Mouse (Mus musculus): ENCODE measurements around the gene Itgav.
A peak's percentile ranks its signal among the peaks of the same experiment; 100 is the strongest.

Gene Itgav

GRCm38 (mm10) chr2:83812483-83813272 is 88.5 kb downstream of the Itgav start, which contains the start of gene Fam171b:
Gene Fam171b, plus strand, starts transcription at chr2:83812636.
- DNase-seq (ENCODE audit: extremely low read depth, insufficient read length, low spot score), result peak; percentile 91

GRCm38 (mm10) chr2:83813273-83813892 is 89.2 kb downstream of the Itgav start:
- DNase-seq (ENCODE audit: extremely low read depth, insufficient read length, low spot score), result peak; percentile 24

DNA sequence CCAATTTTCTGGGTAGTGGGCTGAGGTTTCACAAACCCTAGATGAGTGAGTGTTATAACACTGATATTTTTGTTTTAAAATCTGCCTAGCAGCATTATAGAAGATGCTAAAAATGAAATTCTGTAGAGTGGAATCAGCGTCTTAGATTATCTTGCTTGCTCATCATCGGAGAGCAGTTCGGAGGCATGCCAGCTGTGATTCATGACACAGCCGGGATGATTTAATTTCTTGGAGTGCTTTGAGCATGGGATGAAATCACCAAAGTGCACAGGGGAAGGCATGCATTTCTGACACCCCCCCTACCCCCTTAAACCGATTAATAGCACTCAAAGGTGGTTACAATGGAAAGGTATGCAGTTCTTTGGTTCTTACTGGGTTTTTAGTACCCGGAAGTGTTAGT is 89.8 kb downstream of the Itgav start:
- DNase-seq (ENCODE audit: extremely low read depth, insufficient read length, low spot score), result peak; percentile 10

- DNase-seq (ENCODE audit: extremely low read depth, insufficient read length, low spot score), result no peak
These were observed 92.0 kb downstream of the Itgav start for GRCm38 (mm10) chr2:83816147-83816546.

- no peak for DNase-seq (ENCODE audit: extremely low read depth, insufficient read length, low spot score)
These were observed 101.0 kb downstream of the Itgav start for GRCm38 (mm10) chr2:83825161-83825560.

- DNase-seq (ENCODE audit: extremely low read depth, insufficient read length, low spot score), result no peak
These were observed 104.8 kb downstream of the Itgav start for GRCm38 (mm10) chr2:83828895-83829539.

DNA sequence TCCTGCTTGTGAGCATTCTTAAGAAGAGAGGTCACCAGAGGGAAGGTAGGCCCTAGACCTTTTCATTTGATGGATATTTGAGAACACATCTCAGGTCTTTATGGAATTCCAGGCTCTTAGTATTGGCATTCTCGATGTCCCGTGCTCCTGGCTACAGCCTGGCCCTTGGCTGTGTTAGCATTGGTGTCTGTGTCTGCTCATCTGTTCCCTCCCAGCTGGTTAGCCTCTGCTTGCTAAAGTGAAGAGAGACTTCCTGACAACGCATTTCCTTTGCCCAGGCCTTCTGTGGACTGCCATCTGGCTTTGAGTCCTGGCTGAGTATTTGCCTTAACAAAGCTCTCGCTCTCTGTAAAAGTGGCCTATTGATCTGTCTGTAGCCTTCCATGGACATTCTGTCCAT is 108.7 kb downstream of the Itgav start:
- no peak for DNase-seq (ENCODE audit: extremely low read depth, insufficient read length, low spot score)

GRCm38 (mm10) chr2:83835313-83836070 is 111.3 kb downstream of the Itgav start:
- DNase-seq (ENCODE audit: extremely low read depth, insufficient read length, low spot score), result no peak

DNA sequence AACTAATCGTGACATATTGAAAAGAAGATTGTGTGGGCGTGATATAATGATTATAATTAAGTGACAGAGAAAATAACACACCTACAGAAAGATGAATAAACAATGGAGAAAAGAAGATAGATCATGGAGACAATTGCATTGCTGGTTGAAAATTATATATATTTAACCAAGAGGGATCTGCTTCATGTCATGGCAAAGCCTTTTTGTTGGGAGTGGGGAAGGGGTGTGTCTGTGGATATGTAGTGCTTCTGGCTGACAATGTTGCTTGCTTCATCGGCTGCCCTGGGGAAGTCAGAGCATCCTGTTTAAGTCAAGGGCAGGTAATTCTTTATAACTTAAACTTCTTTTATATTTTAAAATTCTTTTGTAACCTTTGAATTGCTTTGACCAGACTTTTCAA is 124.3 kb downstream of the Itgav start:
- no peak for DNase-seq (ENCODE audit: extremely low read depth, insufficient read length, low spot score)

DNA sequence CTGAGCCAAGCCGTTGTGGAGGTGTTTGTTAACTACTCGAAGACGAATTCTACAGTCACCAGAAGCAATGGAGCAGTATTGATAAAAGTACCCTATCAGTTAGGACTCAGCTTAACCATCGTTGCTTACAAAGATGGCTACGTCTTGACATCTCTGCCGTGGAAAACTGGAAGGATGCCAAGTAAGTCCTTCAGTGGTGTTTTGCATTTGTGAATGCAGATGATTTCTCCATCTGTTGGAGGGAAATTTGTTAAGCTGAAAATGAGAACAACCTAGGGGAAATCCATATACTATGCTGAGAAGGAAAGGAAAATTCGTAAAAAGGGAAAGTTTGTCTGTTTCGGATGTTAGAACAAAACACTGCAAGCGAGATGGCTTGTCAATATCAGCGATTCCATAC is 129.2 kb downstream of the Itgav start:
- DNase-seq (ENCODE audit: extremely low read depth, insufficient read length, low spot score), result no peak

DNA sequence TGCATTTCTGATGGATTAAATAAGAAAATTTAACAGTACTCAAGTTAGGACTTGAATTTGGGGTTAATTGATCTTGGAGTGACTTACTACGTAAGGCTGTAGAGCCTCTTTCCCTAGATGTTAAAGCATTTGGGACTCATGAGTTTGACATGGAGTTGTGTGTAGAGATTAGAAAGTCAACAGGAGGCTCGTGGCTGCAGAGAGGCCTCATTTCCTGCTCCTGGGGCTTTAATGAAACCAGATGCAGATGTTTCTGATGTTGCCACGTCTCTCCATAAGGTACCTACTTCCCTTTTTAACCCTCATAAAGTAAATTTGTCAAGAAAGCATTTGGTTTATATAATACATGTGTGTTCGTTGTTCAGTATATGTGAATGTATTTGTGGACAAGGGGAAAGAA is 132.0 kb downstream of the Itgav start:
- no peak for DNase-seq (ENCODE audit: extremely low read depth, insufficient read length, low spot score)

Data from 3134 (cell line).